Mouse (Mus musculus): ENCODE results near the gene Rptor.

Rptor gene

DNA sequence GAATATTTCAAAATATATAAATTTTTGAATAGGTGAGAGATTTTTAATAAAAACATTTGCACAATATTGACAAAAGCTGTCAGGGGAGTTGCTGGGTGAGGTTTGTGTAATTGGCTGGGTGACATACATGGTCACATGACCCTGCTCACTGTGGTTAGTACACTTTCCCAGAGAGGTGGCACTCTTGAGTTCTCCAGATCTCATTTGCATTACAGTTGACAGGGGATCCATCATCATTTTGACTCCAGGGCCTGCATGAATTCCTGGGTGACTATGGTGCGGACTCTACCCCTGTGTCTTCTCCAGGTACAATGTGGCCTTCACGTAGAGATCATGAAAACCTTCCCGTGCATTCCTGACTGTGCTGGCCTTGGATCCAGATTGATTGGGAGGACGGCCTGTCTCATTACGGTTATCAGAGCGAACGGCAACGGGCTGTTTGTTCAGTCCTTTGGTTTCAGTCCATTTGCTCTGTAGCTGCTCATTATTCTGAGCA, 183.7 kb downstream of the Rptor start:
- no peak for DNase-seq

DNA sequence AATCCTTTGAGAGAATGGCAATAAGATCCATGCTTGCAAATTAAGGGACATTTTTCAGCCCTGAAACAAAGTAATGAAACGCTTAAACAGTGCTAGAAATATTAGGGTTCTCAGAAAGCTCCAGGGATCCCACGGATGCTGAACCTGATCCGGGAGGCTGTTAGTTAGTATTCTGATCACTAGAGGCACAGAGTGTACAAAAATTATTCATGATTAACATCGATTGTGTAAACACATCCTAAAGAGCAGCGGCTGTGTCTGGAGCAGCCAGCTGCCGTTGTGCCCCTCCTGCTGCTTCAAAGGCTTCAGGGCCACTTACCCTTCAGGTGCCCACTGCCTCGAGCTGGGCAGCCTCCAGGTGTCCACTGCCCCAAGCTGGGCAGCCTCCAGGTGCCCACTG, 185.8 kb downstream of the Rptor start:
- no peak for DNase-seq

- no peak for DNase-seq
Observed at GRCm38 (mm10) chr11:119788919-119789713, 186.4 kb downstream of the Rptor start.

GRCm38 (mm10) chr11:119791923-119792564, 189.3 kb downstream of the Rptor start:
- no peak for DNase-seq

- DNase-seq, result no peak
Observed at GRCm38 (mm10) chr11:119793378-119793777, 190.7 kb downstream of the Rptor start.

GRCm38 (mm10) chr11:119794020-119794419, 191.3 kb downstream of the Rptor start:
- DNase-seq, result no peak

- no peak for DNase-seq
Observed at GRCm38 (mm10) chr11:119794671-119795070, 192.0 kb downstream of the Rptor start.

DNA sequence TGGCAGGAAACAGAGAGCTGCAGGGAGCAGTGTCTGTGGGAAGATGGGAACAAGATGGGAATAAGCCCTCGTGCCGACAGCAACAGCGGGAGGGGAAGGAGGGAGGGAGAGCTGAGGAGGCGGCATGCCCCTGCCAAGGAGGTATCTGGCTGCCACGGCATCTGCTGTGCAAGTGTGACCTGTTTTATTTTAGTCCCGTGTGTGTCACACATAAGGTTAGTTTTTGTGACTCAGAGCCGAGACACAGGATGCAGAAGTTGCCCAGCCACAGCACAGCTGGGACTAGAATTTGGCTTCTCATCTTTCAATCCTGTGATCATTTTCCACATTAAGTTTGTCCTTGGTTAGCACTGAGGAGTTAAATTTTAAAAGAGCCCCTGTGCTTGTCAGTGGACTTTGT, 193.7 kb downstream of the Rptor start:
- peak; percentile 18 for DNase-seq

- no peak for DNase-seq
Observed at GRCm38 (mm10) chr11:119796846-119797245, 194.1 kb downstream of the Rptor start.

DNA sequence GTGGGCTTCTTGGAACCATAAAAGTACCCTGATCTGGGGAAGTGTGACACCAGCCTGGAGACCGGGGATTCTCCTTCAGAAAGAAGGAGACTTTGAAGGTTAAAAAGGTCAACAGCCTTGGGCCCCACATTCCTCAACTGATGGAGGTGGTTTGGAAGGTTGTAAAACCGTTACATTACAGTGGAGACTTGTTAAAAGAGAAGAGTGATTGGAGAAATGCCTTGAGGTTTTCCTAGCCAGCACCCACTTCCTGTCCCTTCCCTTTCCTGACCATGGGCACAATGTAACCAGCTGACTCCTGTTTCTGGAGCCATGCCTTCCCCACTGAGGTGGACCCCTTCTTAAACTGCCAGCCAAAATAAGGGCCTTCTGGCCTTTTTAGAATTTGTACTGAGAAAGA, 196.8 kb downstream of the Rptor start:
- DNase-seq, result no peak

- DNase-seq, result no peak
Observed at GRCm38 (mm10) chr11:119801855-119802254, 199.2 kb downstream of the Rptor start.

DNA sequence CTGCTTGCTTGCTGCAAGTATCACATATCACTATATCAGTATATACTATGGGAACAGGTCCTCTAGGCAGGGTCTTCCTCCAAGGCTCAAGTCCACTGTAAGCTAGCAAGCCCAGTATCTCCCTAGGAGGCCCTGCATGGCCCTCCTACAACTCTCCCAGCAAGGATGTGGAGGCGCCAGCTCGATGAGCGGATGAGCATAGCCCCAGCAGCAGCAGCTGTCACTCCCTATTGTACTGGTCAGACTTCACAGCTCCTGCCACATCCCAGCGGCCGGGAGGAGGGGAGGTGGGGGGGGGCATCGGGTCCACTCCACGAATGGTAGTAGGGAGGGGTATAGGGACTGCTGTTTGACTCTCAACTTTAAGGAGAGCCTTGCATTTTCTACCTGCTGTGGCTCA, 200.2 kb downstream of the Rptor start:
- DNase-seq, result no peak

GRCm38 (mm10) chr11:119804392-119804791, 201.7 kb downstream of the Rptor start:
- no peak for DNase-seq

- DNase-seq, result no peak
Observed at GRCm38 (mm10) chr11:119805112-119805750, 202.5 kb downstream of the Rptor start.

- DNase-seq, result no peak
Observed at GRCm38 (mm10) chr11:119806539-119806938, 203.8 kb downstream of the Rptor start.

DNA sequence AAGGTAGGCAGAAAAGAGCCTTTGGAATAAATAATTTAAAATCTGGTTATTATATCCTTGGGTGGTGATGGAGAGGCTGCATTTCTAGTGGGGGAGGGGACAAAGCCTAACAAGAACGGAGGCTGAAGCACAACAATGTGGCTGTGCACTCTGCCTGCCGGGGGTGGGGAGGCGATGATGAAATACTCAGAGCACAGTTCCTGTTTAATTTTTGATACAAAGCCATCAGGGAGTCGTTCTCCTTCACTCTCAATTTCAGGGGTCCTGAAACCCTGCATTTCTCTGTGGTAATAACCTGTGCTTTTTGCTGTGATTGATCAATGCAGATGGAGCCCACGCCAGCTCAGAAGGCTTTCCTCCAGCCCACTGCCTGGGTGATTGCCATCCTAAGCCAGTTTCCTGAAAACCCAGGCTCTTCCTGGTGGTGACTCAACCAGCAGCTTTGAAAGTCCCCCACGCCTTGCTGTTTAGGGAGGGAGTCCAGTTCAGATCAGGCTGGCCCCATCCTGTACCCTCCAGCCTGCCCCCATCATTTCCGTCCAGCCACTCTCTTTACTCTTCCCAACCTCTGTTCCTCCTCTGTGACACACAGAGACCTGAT, 204.8 kb downstream of the Rptor start:
- no peak for DNase-seq

DNA sequence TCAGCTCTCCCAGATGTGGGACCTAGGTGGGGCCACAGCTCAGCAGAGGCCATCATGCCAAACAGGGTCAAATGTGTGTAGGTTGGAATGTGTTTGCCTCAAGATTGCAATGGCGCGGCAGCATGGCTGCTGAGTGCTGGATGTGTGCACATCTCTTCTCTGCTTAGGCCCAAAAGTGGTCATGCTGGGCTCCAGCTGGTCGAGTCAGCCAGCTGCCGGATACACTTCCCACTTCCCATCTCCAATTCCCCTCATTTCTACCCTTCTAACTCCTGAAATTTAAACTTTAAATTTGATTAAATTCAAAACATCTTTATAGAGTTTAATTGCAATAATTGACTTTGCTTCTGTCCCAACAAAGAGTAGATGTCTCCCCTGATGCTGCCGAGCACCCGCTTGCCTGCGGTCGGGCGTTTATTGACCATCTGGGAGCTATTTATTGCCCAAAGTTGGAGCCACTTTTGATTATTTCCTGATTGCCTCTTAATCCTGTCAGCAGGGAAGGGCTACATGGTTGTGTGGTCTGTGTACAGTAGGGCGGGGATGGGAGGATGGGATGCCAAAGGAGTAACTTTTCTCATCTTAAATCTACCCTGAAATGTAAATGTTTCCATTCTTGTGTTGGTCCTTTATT, 206.1 kb downstream of the Rptor start:
- no peak for DNase-seq

DNA sequence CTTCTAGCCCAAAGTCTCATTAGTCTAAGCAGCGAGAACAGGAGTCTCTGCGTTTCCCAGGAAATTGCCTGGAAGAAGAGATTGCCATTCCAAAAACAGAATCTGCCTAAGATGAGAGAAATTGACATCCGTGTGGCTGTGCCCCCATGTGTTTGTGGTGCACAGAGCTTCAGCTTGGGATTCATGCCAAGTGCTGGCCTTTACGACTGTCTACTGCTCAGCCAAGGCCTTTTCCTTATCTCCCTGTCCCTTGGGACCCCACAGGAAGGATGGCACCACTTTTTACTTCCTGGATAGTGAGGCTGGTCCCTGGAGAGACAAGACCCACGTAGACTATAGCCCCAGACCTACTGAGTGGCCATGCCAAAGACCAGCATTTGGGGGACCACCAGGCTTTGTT, 206.6 kb downstream of the Rptor start:
- no peak for DNase-seq

DNA sequence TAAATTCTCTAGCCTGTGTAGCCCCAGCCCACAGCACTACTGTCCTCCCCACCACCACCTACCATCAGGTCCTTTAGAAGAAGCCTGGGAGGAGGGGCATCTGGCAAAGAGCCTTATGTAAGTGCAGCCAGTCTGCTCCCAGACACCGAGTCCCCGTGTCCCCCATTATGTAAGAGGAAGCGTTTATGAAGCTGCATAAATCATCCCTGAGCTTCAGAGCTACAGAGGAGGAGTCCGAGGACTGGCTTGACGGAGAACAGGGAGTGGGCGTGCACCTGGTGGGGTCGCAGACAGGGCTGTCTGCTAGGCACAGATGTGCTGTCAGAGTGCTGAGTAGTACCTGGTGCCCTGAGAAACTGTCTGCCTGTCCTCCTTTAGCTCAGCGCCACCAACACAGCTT, 208.3 kb downstream of the Rptor start:
- DNase-seq, result no peak

DNA sequence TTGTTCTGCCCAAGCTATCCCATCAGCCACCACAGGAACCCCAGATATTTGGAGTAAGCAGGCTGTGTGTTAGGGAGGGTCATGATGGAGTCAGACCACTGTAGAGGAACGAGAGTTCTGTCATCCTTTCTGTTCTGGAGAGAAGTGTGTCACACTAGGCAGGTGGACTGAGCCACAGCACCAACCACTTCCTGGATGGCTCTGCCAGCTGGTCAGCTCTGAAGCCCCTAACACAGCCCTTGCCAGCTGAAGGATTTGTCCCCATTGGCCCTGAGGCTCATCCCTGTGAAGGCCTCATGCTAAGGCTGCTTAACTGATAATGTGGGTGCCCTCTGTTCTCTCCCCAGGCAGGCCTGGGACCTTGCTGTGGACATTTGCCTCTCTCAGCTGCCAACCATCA, 208.9 kb downstream of the Rptor start:
- DNase-seq, result no peak

GRCm38 (mm10) chr11:119812093-119812492, 209.4 kb downstream of the Rptor start:
- no peak for DNase-seq

GRCm38 (mm10) chr11:119814035-119814558, 211.4 kb downstream of the Rptor start:
- DNase-seq, result no peak

Measured in right cerebral cortex, postnatal 4 days (tissue).